Mouse (Mus musculus) A20 (cell line): ENCODE results near the gene Nfic.

Experiments
- DNase-seq: peaks from one replicate; pipeline ENCODE4 v3.0.0-alpha.2; 2011; ENCODE audit warnings: low read depth, low spot score

Gene Nfic

DNA sequence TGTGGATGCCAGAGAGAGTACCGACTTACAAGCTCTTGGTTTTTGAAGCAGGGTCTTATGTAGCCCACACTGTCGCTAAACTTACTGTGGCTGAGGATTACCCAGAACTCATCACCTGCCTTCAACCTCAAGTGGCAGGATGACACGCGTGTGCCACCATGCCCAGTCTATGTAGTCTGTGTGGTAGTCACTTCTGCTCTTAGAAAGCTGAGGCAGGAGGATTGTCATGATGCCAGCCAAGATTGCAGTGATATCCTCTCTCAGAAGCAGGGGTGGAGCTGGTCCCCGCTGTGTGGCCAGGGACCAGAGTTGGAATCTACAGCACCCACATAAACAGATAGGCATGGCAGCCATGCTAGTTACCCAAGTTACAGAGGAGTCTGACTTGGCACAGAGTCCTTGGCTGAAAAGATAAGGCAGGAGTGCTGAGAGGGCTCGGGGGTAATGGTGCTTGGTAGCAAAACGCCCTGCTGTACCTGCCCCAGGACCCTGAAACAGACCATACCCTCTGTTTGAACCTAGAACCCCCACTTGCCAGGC is 30.1 kb upstream of the Nfic start:
- DNase-seq: no peak

DNA sequence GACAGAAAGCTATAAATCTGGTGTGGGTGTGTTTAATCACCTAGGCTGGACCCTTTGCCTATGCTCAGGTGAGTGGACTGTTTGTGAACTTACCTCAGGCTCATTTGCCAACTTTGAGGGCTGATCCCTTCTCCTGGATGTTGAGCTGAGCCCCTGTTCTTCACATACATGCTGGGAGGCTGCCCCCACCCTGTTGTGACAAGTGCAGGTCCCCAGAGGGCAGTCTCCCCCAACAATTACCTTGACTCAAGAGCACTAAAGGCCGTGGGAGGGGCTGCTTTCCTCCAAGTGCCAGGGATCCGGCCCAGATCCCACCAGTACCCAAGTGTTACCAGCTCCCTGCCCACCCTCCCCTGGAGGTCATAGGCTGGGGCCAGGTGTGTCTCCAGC is 29.6 kb upstream of the Nfic start:
- DNase-seq: peak; percentile 51

DNA sequence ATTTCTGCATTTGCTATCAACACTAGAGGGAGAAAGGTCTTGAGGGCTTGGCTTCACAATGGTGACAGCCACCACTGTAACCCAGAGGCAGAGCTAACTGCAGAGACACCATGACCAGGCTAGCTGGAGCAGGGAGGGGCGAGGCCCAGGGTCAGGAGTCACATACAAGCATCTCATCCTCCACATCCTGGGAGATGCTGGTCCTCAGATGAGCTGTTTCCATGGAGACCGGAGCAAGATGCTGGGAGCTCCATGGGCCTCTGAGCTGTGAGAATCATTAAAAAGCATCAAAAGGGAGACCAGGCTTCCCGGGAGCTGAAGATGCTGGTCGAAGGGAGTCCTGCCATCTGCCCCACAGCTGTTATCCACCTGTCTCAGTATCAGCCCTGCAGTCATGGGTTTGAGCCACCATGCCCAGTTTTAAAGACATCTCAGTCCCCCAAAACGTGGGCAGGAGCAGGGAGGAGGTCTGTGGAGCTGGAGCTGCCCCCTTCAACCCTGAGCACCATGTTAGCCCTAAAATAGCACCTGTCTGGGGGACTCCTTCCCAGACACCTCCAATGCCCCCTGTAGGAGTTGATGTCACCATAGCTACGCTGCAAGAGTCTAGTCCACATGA is 29.1 kb upstream of the Nfic start:
- DNase-seq: no peak

DNA sequence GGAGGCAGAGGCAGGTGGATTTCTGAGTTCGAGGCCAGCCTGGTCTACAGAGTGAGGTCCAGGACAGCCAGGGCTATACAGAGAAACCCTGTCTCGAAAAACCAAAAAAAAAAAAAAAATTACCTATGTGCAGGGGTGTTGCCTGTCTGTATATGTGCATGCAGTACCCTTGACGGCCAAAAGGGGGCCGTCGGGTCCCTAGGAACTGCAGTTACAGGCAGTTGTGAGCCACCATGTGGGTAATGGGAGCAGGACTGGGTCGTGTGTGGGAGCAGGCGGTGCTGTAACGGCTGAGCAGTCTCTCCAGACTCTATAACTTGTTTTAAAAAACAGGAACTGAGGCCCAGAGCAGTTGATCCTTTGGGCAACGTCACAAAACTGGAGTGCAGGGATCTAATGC is 28.5 kb upstream of the Nfic start:
- peak; percentile 82 for DNase-seq

DNA sequence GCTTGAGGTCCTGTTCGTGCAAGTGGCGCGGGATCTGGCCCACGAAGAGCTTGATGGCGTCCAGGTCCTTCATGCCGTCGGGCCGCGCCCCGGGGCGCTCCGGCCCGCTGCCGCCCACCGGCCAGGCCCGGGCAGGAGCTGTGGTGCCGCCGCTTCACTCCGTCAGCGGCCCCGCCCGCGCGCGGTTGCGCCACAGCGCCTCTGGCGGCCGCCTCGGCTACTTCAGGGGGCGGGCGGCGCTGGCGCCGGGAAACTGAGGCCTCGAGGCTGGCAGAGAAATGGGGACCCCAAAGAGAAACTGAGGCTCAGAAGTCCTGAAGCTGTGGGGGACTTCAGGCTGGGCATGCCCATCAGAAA is 27.1 kb upstream of the Nfic start, which contains the start of gene Celf5:
Celf5 (minus strand) TSS at position 177 of the 357 bp plus-strand sequence.
- DNase-seq: peak; percentile 65

DNA sequence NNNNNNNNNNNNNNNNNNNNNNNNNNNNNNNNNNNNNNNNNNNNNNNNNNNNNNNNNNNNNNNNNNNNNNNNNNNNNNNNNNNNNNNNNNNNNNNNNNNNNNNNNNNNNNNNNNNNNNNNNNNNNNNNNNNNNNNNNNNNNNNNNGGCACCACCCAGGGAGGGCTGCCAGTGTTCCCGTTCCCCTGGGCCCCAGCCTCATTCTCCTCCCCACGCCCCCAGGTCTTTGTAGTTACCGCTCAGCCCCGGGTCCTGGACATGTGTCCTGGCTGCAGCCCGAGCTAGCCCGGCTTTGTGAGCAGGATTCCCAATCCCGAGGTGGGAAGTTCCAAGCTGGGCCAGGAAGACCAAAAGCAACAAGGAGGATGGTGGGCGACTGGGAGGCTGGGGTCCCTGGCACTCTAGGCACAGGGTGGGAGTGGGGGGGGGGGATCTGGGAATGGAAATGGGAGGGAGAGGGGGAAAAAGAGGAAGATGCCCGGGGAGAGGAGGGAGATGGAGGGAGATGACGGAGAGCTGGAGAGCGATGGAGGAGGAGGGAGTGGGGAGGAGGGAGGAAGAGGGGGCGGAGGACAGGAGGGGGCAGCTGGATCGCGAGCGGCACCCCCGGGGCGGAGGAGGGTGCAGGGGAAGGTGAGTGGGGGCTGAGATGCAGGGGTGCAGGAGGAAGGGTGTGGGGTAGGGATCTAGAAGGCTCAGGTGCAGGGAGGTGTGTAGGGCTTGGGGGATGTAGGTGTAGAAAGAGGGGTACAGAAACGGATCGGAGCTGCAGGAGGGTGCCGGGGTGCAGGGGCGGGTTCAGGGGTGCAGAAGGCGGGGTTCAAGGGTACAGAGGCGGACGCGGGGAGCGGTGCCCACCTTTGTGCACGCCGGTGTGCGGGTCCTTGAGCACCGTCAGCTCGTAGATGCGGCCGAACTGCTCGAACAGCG is 26.4 kb upstream of the Nfic start:
- DNase-seq: no peak

DNA sequence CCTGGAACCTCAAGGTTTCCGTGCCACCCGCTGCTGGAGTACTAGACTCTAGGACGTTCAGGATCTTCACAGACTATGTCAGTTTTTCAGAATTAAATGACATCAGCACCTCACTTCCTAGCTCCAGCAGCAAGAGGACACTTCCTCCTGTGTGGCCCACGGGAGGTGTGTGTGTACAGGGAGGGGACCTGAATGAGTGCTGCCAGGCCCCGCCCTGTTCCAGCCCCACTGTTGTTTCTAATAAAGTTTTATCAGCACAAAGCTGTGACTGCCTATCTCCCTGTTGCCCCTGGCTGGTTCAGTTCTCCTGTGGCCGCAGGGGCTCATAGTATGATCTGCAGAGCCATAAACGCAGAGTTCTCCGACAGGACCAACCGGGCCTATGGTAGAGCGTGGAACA is 19.0 kb upstream of the Nfic start:
- no peak for DNase-seq

DNA sequence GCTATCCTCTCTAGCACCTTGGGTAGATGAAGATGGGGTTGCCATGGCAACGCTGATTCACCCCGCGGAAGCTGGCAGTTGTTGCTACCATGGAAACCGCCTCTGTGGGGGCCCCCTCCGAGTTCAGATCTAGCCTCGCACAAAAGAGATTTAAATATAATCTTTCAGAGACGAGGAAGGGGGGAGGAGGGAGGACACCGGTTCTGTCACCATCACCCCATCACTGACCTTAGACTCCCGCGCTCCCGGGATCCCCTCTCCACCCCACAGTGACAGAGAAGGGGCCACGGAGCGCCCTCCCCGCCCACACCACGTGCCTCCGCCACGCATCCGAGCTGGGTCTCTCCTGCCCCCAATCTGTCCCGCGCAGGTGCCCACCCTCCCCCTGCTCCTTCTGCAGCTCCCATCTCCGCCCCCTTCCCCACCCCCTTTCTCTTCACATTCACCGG is 17.6 kb upstream of the Nfic start:
- no peak for DNase-seq

DNA sequence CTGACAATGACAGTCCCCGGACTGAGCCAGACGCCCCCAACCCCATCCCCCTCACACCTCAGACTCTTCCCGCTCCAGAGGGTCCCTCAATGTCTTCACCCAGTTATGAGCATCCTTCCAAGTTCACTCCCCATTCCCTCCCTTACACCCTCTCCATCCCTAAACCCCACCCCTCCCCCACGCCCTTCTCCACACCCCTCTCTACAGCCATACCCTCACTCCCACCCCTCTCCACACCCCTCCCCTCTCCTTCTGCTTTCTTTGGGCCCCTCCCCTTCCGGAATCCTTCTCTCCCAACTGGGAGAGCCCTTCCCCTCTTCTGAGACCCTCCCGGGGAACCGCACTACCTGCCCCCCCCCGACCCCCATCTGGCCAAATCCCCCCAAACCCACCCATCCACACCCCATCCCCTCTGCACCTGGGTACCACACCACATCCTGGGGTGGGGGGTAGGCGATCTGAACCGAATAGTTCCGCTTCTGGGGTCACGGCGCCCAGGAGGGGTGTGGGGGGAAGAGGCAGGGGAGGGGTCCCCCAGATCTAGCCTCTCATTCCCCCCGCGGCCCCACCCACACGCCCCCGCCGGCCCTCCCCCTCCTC is 17.1 kb upstream of the Nfic start:
- DNase-seq: no peak

DNA sequence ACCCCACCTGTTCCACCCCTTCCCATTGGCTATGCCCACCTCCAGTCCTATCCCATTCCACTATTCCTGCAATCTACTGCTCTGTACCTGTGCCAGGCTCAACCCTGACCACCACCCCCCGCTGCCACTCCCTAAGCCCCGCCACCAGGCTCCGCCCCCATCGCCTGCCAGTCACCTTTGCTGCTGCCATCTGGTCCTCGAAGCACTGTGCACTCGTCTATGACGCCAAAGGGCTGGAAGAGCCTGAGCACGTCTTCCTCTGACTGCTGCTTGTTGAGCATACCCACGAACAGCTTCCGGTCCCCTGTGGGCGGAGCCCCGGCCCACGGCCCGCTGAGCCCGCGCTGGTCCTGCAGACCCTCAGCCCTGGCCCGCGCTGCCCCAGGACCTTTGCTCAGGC is 15.0 kb upstream of the Nfic start:
- DNase-seq: peak; percentile 43

DNA sequence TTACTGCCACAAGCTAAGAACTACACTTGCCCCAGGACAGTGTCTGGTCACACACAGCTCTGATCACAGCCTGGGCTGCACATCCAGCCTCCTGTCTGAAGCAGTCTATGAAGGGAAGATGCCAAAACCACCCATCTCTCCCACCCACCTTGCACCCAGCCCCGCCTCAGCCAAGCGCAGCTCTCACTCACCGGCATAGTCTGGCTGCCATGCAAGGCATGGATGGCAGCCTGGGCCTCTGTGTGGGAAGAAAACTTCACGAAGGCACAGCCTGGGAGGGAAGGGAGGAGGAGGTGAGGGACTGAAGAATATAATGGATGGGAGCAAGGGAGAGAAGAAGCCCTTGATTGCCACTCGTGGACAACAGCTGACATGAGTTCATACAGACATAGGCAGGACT is 13.8 kb upstream of the Nfic start:
- no peak for DNase-seq

DNA sequence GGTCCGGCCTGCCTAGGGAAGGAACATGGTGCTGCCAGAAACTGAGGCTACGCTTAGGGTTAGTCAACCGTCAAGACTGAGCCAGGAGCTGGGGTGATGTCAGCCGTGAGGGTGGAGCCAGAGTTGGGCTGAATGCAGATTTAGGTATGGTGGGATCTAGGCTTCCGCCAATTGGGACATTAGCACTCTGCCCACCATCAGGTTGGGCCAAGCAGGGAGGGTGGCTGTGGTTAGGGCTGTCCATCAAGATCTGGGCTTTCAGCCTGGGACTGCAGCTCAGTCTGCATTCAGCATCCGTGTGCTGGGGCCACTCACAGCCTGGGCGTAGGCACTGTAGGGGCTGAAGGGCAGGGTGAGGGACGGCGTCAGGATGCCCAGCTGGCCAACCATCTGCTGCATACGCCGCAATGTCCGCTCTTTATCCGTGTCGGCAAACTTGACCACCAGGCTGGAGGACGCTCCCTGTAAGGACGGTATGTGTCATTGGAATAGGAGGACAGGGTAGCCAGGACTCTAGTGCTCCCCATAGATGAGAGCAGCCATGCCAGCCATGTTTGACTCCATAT is 12.3 kb upstream of the Nfic start:
- no peak for DNase-seq

DNA sequence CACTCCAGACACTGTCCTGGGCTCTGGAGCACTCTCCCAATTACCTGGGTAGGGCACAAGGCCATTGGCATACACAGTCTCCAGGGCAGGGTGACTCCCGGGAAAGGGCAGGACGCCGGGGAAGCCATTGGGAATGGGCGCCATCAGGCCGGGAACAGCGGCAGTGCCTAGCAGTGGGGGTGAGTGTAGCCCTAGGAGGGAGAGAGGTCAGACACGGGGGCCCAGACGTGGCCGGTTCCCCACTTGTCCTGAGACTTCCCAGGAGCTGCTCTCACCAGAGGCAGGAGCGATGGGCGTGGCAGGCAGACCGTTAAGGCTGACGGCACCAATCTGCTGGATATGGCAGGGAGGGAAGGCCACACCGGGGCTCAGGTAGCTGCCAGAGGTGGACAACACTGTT is 11.4 kb upstream of the Nfic start:
- DNase-seq: no peak

DNA sequence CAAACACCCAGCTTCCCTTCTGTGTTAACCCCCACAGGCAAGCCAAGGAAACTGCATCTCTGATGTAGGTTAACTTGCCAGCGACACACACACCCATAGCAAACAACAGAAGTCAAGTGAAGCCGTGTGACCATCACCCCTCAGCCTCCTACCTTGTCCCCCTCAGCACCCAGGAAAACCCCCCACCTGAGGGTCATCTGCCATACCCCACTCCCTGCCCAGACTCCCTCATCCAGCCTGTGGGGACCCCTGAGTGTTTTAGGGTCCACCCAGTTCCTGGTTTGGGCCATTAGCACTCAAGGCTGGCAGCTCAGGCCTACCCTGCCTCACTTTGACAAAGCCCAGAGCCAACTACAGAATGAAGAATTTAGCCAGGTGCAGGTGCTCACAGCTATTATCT is 10.6 kb upstream of the Nfic start:
- no peak for DNase-seq

DNA sequence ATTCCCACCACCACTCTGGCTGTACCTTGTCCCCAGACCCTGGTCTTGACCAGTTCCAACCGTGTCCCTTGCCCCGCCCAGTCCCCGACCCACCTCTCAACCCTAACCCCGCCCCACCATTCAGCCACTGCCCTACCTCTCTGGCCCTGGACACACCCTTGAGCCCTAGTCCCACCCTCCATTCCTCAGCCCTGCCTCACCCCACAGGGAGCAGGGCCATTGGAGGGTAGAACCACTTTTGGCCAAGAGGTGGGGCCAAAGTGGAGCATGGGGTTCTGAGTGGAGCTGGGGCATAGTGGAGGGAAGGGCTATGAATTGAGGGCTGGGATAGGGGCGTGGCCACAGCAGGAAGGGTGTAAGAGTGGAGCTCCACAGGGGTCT is 9.8 kb upstream of the Nfic start:
- peak; percentile 56 for DNase-seq

DNA sequence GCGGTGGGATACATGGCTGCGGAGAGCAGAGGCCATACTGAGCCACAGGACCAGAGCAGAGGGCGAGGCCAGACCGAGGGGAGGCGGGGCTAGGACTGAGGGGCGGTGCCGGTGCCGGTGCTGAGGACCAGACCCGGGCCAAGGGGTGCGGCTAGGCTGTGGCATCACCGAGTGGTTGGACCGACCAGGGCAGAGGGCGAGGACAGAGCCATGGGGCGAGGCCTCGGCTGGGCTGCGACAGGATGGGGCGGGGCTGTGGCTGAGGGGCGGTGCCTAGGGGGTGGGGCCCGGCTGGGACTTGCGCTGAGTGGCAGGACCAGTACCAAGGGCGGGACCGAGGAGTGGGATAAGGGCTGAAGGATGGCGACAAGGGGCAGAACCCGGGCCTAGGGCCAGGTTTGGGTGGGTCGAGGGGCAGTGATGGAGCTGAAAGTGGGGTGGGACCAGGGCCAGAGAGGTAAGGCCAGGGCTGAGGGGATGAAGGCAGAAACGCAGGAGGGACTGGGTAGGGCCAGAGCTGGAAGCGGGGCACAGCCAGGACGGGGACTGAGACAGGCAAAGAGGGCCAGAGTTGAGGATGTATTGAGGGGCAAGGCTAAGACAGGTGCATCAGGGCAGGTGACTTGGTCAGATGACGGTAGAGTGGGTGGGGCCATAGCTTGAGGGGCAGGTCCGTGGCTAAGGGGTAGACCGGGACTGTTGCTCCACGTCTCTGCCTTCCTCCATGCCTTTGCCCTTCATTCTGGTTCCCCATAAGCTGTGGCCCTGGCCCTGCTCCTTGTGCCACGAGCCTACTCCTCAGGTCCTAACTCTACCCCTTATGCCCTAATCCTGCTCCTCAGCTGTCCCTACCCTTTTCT is 9.2 kb upstream of the Nfic start:
- peak; percentile 50 for DNase-seq

DNA sequence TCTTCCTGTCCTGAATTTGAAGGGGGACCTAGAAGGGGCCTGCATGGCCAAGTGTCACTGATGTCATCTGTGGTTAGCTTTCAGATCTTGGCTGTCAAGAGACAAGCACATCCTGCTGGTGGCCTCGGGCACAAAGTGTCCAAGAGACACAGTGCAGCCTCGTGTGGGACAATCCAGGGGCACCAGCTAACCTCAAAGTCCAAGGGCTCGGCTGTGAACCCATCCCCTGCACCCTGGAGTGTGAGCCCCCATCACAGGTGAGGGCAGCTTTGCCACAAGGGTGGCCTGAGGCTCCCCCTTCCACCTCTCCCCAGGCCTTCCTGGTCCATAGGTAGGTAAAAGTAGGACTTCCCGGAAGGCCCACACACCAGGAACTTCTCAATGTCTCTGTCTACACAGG is 8.1 kb upstream of the Nfic start:
- DNase-seq: no peak

DNA sequence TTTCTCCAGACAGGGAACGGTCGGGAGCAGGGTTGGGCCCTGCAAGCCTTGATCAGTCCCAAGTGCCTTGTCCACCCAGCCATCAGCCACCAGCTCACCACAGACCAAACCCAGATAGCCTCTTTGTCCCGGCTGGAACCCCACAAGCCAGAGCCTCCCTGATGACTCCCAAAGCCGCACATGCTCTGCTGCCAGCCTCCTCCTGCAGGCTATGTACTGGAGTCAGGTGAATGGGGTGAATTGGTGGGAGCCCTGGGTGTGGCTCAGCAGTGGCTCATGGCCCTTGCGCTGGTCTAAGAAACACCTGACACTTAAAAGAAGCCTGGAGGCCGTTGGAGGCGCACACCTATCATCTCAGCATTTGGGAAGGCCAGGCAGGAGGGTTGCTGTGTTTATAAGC is 7.5 kb upstream of the Nfic start:
- DNase-seq: no peak

DNA sequence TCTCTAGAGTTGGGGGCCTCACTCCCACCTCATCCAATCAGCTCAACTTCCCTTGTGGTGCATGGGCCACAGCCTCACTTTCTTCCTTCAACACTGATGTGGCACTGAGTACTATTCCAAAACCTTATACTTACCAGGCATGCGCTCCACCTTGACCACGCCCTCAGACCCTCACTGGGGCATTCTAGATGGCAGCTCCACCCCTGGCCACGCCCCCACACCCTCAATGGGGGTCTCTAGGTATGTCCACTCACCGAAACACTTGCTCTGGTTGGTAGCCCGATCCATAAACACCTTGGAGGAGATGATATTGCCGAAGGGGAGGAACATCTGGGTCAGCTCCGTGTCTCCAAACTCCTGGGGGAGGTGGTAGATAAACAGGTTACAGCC is 7.0 kb upstream of the Nfic start:
- no peak for DNase-seq

DNA sequence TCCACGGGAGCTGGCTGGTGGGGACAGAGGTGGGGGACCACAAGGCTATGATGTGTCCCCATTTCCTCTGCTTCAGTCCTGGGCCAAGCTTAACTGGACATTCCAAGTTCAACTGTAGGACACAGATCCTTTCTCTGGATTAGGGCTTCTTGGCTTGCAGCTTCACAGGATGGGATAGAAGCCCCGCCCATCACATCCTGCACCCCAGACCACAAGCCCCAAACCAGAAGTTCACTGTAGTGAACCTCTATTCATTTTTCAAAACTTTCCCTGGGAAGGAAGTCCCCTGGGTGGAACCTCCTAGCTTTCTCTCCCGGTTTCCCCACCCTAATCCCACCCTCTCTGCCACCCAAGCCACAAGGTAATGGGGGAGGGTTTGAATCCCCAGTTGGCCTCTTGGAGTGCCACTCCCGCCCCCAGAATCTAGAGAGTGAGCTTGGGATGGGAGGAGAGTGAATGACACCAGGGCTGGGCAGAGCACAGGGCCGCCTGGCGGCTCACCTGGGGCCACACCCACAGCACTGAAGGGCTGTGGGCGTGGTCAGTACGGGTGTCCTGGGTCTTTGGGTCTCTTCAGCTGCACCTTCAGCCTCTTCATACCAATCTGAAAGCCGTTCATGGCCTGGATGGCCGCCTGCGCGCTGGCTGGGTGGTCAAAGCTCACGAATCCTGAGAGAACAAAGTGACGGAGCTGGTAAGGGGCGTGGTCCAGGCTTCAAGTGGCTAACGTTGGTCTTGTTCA is 6.4 kb upstream of the Nfic start:
- DNase-seq: peak; percentile 50

DNA sequence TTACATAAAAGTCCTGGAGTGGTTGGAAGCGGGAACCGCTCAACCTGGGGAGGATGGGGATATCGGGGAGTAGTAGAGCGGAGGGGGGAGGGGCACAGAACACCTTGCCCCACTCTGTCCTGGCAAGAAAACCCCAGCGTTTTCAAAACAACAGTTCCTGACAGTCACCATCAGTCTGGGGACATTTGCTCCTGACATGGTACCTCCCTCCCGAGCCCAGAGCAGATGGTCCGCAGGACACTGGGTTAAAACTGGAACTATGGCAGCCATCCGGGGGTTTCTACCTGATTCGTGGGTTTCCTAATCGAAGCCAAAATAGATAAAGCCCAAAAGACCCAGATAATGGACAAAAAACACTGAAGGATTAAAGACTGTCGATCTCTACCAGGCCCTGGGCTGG is 5.5 kb upstream of the Nfic start:
- no peak for DNase-seq
